Mouse (Mus musculus): ENCODE data around the gene Trim29.

Gene Trim29

GRCm38 (mm10) chr9:43358591-43359323 lies 48.1 kb downstream of the Trim29 start:
- no peak for ATAC-seq (ENCODE audit: insufficient number of reproducible peaks, low FRiP score, low TSS enrichment)

GRCm38 (mm10) chr9:43368781-43369180 lies 58.1 kb downstream of the Trim29 start:
- ATAC-seq (ENCODE audit: insufficient number of reproducible peaks, low FRiP score, low TSS enrichment), result no peak

- ATAC-seq (ENCODE audit: insufficient number of reproducible peaks, low FRiP score, low TSS enrichment), result no peak
Observed at GRCm38 (mm10) chr9:43383871-43384270, 73.2 kb downstream of the Trim29 start.

- no peak for ATAC-seq (ENCODE audit: insufficient number of reproducible peaks, low FRiP score, low TSS enrichment)
Observed at GRCm38 (mm10) chr9:43384400-43384799, 73.8 kb downstream of the Trim29 start.
